Mouse (Mus musculus) R1 (cell line): Measurements from ENCODE around the gene Ankrd36.
"Not testable (repeated sequence)": the region's sequence is repeated elsewhere in the genome, so short reads cannot be mapped to it uniquely, and the experiment has no call there.

Experiments
- DNase-seq: peaks from one replicate; pipeline ENCODE4 v3.0.0-alpha.2; 2018; ENCODE audit warnings: low read depth, low spot score

The Ankrd36 gene

GRCm38 (mm10) chr11:5569474-5569873, at the start of gene Ankrd36:
TSS of gene Ankrd36 (plus strand) at chr11:5569684.
- DNase-seq = peak; percentile 75

GRCm38 (mm10) chr11:5520412-5521265, 48.8 kb upstream of the Ankrd36 start, which contains the start of gene Xbp1:
TSS of gene Xbp1 (plus strand) at chr11:5520659.
- DNase-seq = peak; percentile 94

GRCm38 (mm10) chr11:5521266-5521515, 48.3 kb upstream of the Ankrd36 start:
- DNase-seq = no peak

GRCm38 (mm10) chr11:5521516-5522291, 47.8 kb upstream of the Ankrd36 start:
- DNase-seq = peak; percentile 85

- DNase-seq = no peak
Measured at GRCm38 (mm10) chr11:5522798-5523415, 46.6 kb upstream of the Ankrd36 start.

GRCm38 (mm10) chr11:5525418-5525817, 44.1 kb upstream of the Ankrd36 start:
- no peak for DNase-seq

GRCm38 (mm10) chr11:5526573-5527439, 42.7 kb upstream of the Ankrd36 start:
- no peak for DNase-seq

- DNase-seq = no peak
Measured at GRCm38 (mm10) chr11:5527865-5528523, 41.5 kb upstream of the Ankrd36 start.

- no peak for DNase-seq
Measured at GRCm38 (mm10) chr11:5528841-5529240, 40.6 kb upstream of the Ankrd36 start.

- DNase-seq = no peak
Measured at GRCm38 (mm10) chr11:5530172-5530571, 39.3 kb upstream of the Ankrd36 start.

GRCm38 (mm10) chr11:5530717-5531116, 38.8 kb upstream of the Ankrd36 start:
- DNase-seq = no peak

- DNase-seq = no peak
Measured at GRCm38 (mm10) chr11:5533108-5533507, 36.4 kb upstream of the Ankrd36 start.

- DNase-seq = not testable (repeated sequence)
Measured at GRCm38 (mm10) chr11:5537454-5537853, 32.0 kb upstream of the Ankrd36 start.

GRCm38 (mm10) chr11:5540331-5540730, 29.2 kb upstream of the Ankrd36 start:
- no peak for DNase-seq

GRCm38 (mm10) chr11:5541230-5541798, 28.2 kb upstream of the Ankrd36 start:
- no peak for DNase-seq

GRCm38 (mm10) chr11:5541799-5542481, 27.5 kb upstream of the Ankrd36 start, which contains the start of gene Ccdc117:
TSS of gene Ccdc117 (minus strand) at chr11:5542187.
- DNase-seq = peak; percentile 99

- DNase-seq = no peak
Measured at GRCm38 (mm10) chr11:5542482-5543185, 26.9 kb upstream of the Ankrd36 start.

GRCm38 (mm10) chr11:5543281-5543680, 26.2 kb upstream of the Ankrd36 start:
- DNase-seq = no peak

- peak; percentile 76 for DNase-seq
Measured at GRCm38 (mm10) chr11:5544709-5545108, 24.8 kb upstream of the Ankrd36 start.
